Mouse (Mus musculus) kidney, adult 2 months (tissue): ENCODE measurements at regions not wholly inside any gene's neighbourhood (a gene's known extent, or its start where the extent isn't known, plus 50 kb on each side); places are given as distances from the start of the nearest gene placed in this dataset.

ENCODE experiments used
- DNase-seq: peaks from one replicate; pipeline ENCODE4 v3.0.0; 2021
- H3K27ac ChIP-seq: fragments of 200-500 bp; 2 replicates; pipeline ENCODE4 v1.5.1; 2012; ENCODE audit warnings: low read depth, low read length, control low read depth, inconsistent platforms; ENCODE audit not compliant: insufficient read depth
- H3K27me3 ChIP-seq: fragments of 200-500 bp; replicated peaks from 2 replicates; pipeline ENCODE4 v1.6.1; 2012; ENCODE audit warnings: mild to moderate bottlenecking, moderate library complexity, low read length, inconsistent platforms; ENCODE audit not compliant: control insufficient read depth, insufficient read depth
- H3K36me3 ChIP-seq: fragments of 200-500 bp; 2 replicates; pipeline ENCODE4 v1.6.1; 2012; ENCODE audit warnings: mild to moderate bottlenecking, moderate library complexity, low read length, inconsistent platforms; ENCODE audit not compliant: control insufficient read depth, insufficient read depth
- H3K4me1 ChIP-seq: fragments of 200-500 bp; 2 replicates; pipeline ENCODE4 v1.6.1; 2011; ENCODE audit warnings: low read length; ENCODE audit not compliant: control insufficient read depth, insufficient read depth
- H3K4me3 ChIP-seq: fragments of 200-500 bp; 2 replicates; pipeline ENCODE4 v1.5.1; 2011; ENCODE audit warnings: mild to moderate bottlenecking, low read depth, low read length, control low read depth; ENCODE audit not compliant: insufficient read depth
- CTCF ChIP-seq: fragments of 200-500 bp; conservative IDR thresholded peaks from 2 replicates; pipeline ENCODE4 v1.5.1; 2011; ENCODE audit warnings: low read depth, mild to moderate bottlenecking, control low read depth, low read length, moderate library complexity, mixed read lengths; ENCODE audit not compliant: insufficient read depth, insufficient read length
- POLR2A ChIP-seq: fragments of 200-500 bp; IDR thresholded peaks from one replicate; pipeline ENCODE4 v1.6.1; 2011; ENCODE audit warnings: low read depth, low read length, control low read depth
- WGBS: fragments of 180-500 bp; shearing (Covaris S2); methylation state at CpG from one replicate; pipeline ENCODE4 v1.1.7; 2018; 5-methylcytosine and 5-hydroxymethylcytosine counted together

DNA sequence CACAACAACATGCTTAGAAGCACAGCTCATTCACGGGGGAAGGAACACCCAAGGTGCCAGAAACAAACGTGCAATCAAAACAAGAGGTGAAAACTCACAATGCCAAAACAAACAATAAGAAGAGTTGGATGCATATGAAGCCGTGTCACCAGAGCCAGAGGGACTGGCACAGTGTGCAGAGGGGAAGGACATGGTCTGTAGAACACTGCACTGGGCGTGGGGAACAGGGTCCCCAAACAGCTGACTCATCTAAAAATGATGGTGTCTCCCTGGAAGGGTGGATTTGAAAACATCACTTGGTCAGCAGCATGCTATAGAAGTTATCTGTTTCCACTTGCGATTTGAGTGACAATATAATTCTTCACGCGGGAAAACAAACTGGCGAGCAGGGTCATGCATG lies 256.2 kb upstream of the Slc24a5 start:
- H3K4me1 ChIP-seq = no peaks in the 10 kb centered on the region
- TF ChIP-seq POLR2A (no peak), CTCF (no peak)
- H3K4me3 ChIP-seq = no peak overlapping the region
- DNase-seq = no peak
- H3K27me3 ChIP-seq = no peaks in the 10 kb centered on the region; the same call in 1 of the 2 replicates
- 51% methylated on average over 8 of the region's 8 CpGs for WGBS
- H3K27ac ChIP-seq = no peak overlapping the region
- H3K36me3 ChIP-seq = no peaks in the 10 kb centered on the region

DNA sequence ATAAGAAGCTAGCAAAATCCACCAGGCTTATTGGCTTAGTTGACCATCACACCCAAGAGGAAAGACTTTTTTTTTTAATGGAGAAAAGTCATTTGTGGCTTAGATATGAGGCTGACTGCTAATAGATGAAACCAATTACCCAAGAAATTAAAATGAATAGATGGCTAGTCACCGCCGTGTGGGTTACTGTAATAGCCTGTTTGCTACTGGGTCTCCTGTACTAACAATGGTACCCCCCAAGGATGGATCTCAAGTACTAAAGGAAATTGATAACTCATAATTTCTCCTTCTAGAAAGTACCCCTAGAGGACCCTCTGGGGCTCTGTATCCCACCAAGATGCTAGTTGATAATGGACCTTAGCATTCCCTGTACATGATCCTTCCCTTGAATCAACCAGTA lies 251.1 kb upstream of the Slc24a5 start:
- H3K27ac ChIP-seq = no peak overlapping the region
- no peaks in the 10 kb centered on the region for H3K4me1 ChIP-seq
- no peaks in the 10 kb centered on the region for H3K36me3 ChIP-seq
- TF ChIP-seq POLR2A = no peak
- no peak for TF ChIP-seq CTCF
- H3K27me3 ChIP-seq = no peaks in the 10 kb centered on the region
- WGBS = 78% methylated on average over 2 of the region's 2 CpGs
- no peak for DNase-seq
- no peak overlapping the region for H3K4me3 ChIP-seq

DNA sequence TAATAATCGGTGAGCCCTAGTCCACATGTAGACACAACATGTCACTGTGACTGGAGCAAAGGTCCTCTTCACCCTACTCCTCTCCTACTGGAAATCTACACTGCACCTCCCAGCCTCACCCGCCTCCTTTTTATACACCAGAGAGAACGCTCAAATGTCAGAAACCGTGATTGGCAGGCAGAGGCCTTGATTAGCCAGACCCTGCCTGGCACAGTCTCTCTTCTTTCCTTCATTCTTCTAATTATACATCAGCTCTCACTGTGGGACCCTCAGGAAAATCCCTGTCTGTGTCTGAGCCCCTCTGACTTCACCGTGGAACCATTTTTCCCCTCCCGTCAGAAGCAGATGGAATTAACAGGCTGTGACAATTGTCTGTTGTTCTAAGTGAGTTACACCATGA lies 248.1 kb upstream of the Slc24a5 start:
- Histone ChIP-seq H3K4me1 (no peaks in the 10 kb centered on the region), H3K4me3 (no peak overlapping the region), H3K27ac (no peak overlapping the region), H3K27me3 (no peaks in the 10 kb centered on the region), H3K36me3 (no peaks in the 10 kb centered on the region)
- DNase-seq = no peak
- WGBS = 65% methylated on average over 6 of the region's 6 CpGs
- TF ChIP-seq CTCF = no peak
- no peak for TF ChIP-seq POLR2A

- no peaks in the 10 kb centered on the region for H3K4me1 ChIP-seq
- no peak for DNase-seq
- H3K27me3 ChIP-seq = no peaks in the 10 kb centered on the region
- no peaks in the 10 kb centered on the region for H3K36me3 ChIP-seq
- no peak overlapping the region for H3K27ac ChIP-seq
- 65% methylated on average over 9 of the region's 9 CpGs for WGBS
- H3K4me3 ChIP-seq = no peak overlapping the region
- TF ChIP-seq POLR2A (no peak), CTCF (no peak)
Observed at GRCm38 (mm10) chr2:124820821-124821220, 247.1 kb upstream of the Slc24a5 start.

DNA sequence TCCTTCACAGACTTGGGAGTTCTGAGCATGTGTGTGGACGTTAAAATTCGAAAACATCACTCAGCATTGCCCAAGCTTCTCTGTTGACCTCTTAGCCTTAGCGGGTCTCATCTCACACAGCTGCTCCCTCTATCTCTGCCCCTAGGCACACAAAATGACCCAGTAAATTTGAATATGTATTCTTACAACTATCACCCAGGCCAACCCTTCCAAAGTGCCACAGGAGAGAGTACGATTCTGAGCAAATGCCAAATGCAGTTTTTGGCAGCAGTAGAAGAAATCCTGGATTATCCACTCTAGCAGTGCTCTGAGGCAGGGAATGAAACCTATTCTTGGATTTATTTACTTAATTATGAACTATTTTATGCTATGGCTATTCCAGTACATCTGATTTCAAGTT lies 246.6 kb upstream of the Slc24a5 start:
- no peaks in the 10 kb centered on the region for H3K36me3 ChIP-seq
- H3K27me3 ChIP-seq = no peaks in the 10 kb centered on the region
- H3K27ac ChIP-seq = no peak overlapping the region
- WGBS = 84% methylated on average over 4 of the region's 4 CpGs
- DNase-seq = no peak
- no peak for TF ChIP-seq POLR2A
- TF ChIP-seq CTCF = no peak
- H3K4me3 ChIP-seq = no peak overlapping the region
- H3K4me1 ChIP-seq = no peaks in the 10 kb centered on the region

GRCm38 (mm10) chr2:124848812-124849211 lies 219.1 kb upstream of the Slc24a5 start:
- WGBS = 81% methylated on average over 4 of the region's 4 CpGs
- peak; percentile 79 for DNase-seq
- 0 out of 2 replicates have a peak, but pooled peaks have one; percentile 13 for TF ChIP-seq CTCF
- no peak for TF ChIP-seq POLR2A
- Histone ChIP-seq H3K27me3 (no peaks in the 10 kb centered on the region), H3K4me3 (no peak overlapping the region), H3K27ac (peak overlapping the region; percentile 74), H3K36me3 (no peaks in the 10 kb centered on the region), H3K4me1 (no peaks in the 10 kb centered on the region)

DNA sequence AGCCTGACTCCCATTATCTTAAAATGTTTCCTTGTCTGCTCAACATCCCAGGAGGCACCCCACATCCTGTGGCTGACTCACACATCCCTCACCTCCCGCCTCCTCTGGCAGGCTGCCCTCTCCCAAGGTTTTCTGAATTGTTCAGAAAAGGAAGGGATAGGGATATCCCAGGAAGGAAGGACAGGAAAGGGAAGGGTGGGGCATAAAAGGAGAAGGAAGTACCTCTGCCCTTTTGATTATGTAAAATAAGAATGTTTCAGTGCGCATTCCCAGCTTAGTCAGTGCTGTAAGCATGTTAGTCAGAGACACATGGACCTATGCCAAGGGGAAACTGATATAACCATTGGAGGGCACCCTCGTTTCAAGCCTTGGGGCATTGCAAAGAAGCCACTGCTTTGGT lies 209.4 kb upstream of the Slc24a5 start:
- H3K27me3 ChIP-seq = no peaks in the 10 kb centered on the region
- H3K36me3 ChIP-seq = no peaks in the 10 kb centered on the region
- DNase-seq = peak; percentile 94
- WGBS = 51% methylated on average over 3 of the region's 3 CpGs
- no peaks in the 10 kb centered on the region for H3K4me1 ChIP-seq
- 0 out of 2 replicates have a peak overlapping the region, but pooled peaks have one; percentile 21 for H3K27ac ChIP-seq
- TF ChIP-seq POLR2A (no peak), CTCF (no peak; the same call in 1 of the 2 replicates)
- H3K4me3 ChIP-seq = no peak overlapping the region

DNA sequence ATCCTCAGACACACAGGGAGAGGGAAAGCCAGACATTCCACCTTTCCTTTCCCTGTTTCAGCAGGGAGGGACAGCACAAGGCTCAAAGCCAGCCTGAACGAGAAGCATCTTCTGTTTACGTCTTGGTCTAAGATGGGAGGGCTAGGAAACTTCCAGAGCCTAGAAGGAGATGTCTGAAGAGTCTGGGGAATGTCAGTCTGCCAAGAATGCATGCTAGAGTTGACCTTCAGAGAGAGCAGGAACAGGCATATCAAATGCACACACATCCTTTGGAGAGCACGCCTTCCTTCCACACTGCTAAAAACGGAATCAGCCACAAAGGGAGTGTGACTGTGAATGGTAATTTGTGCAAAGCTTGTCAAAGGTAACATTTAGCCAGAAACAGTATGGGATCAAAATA lies 179.7 kb upstream of the Slc24a5 start:
- 27% methylated on average over 4 of the region's 4 CpGs for WGBS
- H3K36me3 ChIP-seq = no peaks in the 10 kb centered on the region
- no peaks in the 10 kb centered on the region for H3K4me1 ChIP-seq
- no peak overlapping the region for H3K27ac ChIP-seq
- peak; percentile 4 for DNase-seq
- no peak overlapping the region for H3K4me3 ChIP-seq
- no peaks in the 10 kb centered on the region for H3K27me3 ChIP-seq
- no peak for TF ChIP-seq POLR2A
- TF ChIP-seq CTCF = no peak
